Mouse (Mus musculus): ENCODE results near the gene Ifitm6.
"Not testable (repeated sequence)": the region's sequence is repeated elsewhere in the genome, so short reads cannot be mapped to it uniquely, and the experiment has no call there.

The Ifitm6 gene

DNA sequence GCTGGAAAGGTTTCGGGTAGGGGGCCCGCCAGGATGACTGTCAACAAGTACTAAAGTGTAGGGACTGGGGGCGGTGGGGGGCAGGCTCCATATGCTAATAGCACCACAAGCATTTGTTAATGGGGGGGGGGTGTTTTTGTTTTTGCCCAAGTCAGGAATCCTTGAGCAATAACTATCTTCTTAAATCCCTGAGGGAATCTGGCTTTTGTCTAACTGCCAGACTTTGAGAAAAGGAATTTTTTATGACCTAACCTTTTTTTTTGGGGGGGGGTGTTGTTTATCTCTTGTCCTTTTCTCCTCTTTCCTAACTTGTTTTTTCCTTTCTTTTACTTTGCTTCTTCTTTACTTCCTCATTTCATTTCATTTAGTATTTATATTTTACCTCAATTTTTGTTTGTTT lies 42.3 kb downstream of the Ifitm6 start:
- in situ Hi-C loops (cut with MboI, MseI): no loop called here

DNA sequence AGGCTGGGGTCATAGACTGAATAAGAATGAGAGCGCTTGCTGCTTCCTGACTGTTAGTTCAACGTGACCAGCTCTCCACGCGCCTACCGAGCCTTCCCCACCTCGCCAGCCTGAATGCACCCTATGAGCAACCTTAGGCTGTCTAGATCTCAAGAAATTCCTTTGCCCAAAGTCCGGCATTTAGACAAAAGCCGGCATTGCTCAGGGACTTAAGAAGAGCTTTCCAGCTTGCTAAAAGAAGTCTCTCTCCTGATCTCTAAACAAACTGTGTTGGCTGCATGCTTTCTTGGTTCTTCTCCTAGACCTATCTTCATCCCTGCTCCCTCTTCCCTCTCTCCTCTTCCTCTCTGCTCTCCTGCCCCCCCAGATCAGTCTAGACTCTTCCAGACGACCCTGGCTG lies 42.8 kb downstream of the Ifitm6 start:
- in situ Hi-C loops (cut with MboI, MseI): no loop called here

DNA sequence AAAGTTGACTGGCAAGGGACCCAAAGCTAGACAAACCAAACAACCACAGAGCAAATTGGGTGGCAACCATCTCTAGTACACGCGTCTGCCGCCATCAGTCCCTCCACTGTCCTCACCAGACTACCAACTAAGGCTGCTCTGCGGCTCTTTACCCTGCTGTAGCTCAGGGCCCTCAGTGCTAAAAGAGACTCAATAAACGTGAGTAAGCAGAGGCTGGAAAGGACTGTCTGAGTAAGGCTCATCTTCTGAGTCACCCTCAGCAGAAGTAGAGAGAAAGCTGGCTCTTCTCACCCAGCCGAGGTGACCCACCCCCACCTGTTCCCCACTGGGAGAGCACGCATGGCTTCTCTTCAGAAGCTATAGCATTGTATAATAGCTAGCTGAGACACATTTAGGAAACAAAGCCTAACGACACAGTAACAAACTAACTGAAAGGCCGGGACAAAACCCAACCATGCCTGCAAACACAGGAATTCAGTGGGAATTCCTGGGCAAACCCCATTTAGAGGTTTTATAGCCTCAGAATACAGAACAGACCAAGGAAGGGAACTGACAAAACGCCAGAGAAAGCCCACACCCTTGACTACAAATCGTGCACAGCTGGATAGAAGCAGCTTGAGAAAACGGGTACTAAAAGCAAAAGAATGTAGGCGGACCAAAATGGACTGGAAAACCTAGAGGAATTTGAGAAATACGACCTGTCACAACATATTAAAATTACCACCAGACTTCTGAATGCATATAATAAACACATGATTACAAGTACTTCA lies 44.1 kb downstream of the Ifitm6 start:
- in situ Hi-C loops (cut with MboI, MseI): no loop called here

DNA sequence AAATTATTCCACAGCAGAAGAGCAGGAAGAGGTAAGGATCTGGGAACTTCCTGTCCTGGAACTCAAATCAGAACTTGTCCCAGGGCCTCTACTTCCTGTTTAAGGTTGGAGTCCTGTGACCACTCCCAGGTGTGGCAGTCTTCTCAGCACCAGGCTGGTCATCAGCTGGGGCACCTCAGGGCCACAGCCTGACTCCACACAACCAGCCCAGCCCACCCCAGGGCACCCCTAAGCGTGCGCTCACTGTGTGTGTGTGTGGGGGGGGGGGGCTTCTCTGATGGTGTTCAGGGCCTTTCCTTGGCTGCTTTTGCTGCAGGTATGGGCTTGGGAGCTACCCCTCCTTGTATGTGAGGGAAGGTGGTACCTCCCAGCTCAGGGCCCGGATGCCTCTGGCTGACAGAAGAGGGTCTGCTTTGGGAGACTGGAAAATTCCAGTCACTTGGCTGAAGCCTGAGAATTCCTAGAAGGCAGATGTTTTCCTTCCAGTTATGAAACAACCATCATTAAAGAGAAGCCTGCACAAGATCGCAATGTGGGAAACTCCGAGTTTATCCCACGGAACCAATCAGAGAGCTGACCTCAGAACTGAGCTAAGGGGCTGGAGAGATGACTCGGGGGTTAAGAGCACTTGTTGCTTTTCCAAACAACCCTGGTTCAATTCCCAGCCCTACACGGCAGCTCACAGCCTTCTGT lies 46.1 kb downstream of the Ifitm6 start:
- in situ Hi-C loops (cut with MboI, MseI): no loop called here

- in situ Hi-C loops (cut with MboI, MseI): no loop called here
Measured at GRCm38 (mm10) chr7:140970931-140971330, 46.8 kb downstream of the Ifitm6 start.

DNA sequence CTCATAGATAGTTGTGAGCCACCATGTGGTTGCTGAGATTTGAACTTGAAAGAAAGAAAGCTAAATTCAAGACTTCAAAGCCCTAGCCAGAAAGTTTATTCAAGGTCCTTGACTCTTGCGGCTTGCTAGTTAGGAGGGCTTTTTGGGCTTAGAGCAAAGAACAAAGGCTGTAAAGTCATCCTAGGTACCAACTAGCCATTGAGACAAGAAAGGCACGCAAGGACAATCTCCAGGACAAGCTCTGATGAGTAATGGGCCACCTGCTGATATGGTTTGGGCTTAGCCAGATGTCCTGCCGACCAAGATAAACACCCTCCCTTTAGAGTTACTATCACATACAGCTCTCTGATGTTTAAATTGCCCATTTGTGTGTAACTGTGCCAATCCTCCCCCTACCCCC lies 49.0 kb downstream of the Ifitm6 start:
- in situ Hi-C loops (cut with MboI, MseI): not testable (repeated sequence)

DNA sequence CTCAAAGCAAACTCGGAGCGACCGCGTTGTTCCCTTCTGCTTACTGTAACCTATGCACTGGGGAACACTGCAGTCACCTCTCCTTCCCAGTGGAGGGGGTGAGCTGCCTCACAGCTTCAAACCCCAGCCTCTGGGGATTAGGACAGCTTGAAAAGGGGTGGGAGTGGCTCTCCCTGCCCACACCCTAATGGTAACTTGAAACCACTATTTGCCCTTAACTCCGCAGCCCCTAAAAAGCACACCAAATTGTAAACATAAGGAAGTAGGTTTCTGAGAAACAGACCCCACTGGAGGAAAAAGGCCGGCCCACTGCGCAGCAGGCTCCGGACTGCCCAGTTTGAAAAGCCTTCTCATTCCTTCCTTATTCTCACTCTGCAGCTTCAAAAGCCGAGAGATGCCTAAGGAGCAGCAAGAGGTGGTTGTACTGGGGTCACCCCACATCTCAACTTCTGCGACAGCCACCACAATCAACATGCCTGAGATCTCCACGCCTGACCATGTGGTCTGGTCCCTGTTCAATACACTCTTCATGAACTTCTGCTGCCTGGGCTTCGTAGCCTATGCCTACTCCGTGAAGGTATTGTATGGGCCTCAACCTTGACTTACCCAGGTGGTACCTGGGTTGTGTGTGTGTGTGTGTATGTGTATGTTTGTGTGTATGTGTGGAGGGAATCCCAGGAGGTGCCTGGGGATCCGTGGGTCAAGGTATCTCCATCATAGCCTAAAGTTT lies 49.7 kb downstream of the Ifitm6 start:
- in situ Hi-C loops (cut with MboI, MseI): no loop called here

DNA sequence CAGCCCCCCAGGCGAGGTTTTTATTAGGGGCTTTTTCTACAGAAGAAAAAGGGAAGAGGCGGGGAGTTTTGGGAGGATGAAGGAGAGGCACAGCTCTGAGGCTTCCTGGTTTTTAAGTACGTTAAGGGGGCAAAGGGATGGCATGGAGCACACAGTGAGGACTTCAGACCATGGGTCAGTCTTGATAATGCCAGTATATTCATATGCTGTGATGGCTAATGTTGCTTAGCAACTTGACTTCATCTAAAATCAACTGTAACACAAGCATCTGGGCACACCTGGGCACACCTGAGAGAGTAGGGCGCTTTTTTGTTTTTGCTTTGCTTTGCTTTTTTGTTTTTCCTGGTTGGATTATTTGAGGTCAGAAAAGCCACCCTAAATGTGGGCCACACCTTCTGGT lies 50.8 kb downstream of the Ifitm6 start, which contains the start of gene Ifitm1:
TSS of gene Ifitm1 (plus strand) at position 301 of the 400 bp plus-strand sequence.
- in situ Hi-C loops (cut with MboI, MseI): no loop called here
